Mouse (Mus musculus) inflammation-experienced regulatory T-cells, adult 16 weeks (primary cell): ENCODE measurements around the gene Srsf7. TPM values are rescaled to one million over a fixed set of nuclear protein-coding genes. Genes with fewer than 3 reads are reported as not detected.

Experiments
- polyA plus RNA-seq: library from polyadenylated mRNA; unstranded; fragments of 100-300 nt; shearing (Covaris generic); gene quantifications from one replicate; pipeline ENCODE4 v1.2.1, GENCODE M21; 2017

Srsf7 gene
- 633 TPM for polyA plus RNA-seq

DNA sequence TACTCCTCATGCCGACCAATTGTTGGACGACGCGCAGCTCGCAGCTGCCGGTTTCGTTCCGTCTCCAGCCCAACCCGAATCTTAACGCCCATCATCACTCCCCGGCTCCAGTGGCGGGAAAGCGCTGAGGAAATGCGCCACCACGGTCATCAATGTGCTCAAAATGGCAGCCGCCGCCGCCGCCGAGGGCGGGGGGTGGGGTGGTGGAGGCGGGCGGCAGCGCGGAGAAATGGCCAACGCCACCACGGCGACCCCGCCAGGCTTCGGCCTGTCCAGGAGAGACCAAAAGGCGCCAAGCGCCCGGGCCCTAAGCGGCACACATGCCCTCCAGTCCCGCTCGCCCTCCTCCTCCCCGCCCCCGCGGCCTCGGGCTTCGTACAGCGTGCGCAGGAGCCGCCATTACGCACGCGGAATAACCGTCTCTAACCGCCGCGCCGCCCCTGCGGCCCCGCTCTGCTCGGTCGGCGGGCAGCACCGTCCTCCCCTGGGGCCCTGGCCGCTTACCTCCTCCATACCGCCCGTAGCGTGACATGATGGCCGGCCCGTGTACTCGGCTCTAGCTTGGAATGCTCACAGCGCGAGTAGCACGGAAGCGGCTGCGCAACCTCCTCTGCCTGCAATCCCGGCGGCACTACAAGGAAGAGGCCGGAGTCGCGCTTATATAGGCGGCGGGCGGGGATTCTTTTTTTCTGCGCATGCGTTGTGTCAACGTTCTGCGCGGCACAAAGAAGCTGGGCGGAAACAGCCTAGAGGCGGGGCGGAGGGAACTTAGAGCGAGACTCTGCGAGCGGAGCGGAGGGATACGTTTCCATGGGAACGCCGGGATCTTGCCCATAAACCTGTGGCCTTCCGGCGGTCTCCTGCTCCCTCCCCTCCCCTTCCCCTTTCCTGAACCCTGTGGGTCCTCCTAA, at the start of gene Srsf7, which contains the start of gene Ttc39d:
Srsf7 (minus strand) TSS at position 637 of the 911 bp plus-strand sequence.
Ttc39d (plus strand) TSS at position 790 of the 911 bp plus-strand sequence.

DNA sequence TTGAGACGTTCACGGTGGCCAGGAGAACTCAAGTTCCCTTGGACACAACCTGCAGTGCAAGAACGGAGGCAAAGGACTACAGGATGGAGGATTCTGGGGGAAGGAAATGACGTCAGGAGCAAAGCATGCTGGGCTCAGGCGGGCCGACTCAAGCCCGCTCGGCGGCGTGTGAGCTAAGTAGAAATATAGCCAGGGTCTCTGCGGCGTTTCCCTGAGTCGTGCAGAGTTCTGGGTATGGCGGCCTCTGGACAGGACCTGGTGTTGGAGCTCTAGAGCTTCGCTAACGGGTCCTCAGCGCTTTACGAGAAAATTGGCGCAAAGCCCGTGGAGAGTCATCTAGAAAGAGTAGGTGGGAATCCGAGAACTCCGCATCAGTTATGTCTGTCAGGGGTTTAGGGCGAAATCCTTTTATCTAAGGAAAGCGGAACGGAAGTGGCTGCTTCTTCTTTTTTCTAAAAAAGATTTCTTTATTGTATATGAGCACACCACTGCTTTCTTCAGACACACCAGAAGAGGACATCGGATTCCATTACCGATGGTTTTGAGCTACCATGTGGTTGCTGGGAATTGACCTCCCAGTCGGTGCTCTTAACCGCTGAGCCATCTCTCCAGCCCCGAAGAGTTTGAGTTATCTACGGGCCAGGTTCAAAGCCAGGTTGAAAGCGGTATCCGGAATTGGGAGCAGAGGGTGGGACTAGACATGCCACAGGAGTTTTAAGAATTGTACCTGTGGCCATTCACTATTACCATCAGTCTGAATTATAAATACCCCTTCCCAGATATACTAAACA, 17.4 kb upstream of the Srsf7 start, which contains the start of gene Gemin6:
Gemin6 (plus strand) TSS at position 116 of the 791 bp plus-strand sequence.

Other genes starting within 250 kb of the Srsf7 start
- 59.5 TPM for gene Hnrnpll, start 145.0 kb downstream of the Srsf7 start, polyA plus RNA-seq
- gene Galm, start 79.8 kb downstream of the Srsf7 start, polyA plus RNA-seq, result 55.9 TPM
- gene Ttc39d, start 153 bp upstream of the Srsf7 start, polyA plus RNA-seq, result not detected
- gene Gemin6, start 17.1 kb upstream of the Srsf7 start, polyA plus RNA-seq, result 12.2 TPM
- gene Morn2, start 82.9 kb upstream of the Srsf7 start, polyA plus RNA-seq, result 5.8 TPM
- gene Dhx57, start 83.2 kb upstream of the Srsf7 start, polyA plus RNA-seq, result 39.2 TPM
- gene Arhgef33, start 100.1 kb upstream of the Srsf7 start, polyA plus RNA-seq, result not detected
- not detected for gene Gm10190, start 166.2 kb upstream of the Srsf7 start, polyA plus RNA-seq